Mouse (Mus musculus): ENCODE results near the gene Ptch2.

Gene Ptch2

GRCm38 (mm10) chr4:117104672-117105071 is 8.8 kb downstream of the Ptch2 start:
- DNase-seq (ENCODE audit: low spot score in 2 of 2): no peak

GRCm38 (mm10) chr4:117105127-117105526 is 9.3 kb downstream of the Ptch2 start:
- no peak for DNase-seq (ENCODE audit: low spot score in 2 of 2)

DNA sequence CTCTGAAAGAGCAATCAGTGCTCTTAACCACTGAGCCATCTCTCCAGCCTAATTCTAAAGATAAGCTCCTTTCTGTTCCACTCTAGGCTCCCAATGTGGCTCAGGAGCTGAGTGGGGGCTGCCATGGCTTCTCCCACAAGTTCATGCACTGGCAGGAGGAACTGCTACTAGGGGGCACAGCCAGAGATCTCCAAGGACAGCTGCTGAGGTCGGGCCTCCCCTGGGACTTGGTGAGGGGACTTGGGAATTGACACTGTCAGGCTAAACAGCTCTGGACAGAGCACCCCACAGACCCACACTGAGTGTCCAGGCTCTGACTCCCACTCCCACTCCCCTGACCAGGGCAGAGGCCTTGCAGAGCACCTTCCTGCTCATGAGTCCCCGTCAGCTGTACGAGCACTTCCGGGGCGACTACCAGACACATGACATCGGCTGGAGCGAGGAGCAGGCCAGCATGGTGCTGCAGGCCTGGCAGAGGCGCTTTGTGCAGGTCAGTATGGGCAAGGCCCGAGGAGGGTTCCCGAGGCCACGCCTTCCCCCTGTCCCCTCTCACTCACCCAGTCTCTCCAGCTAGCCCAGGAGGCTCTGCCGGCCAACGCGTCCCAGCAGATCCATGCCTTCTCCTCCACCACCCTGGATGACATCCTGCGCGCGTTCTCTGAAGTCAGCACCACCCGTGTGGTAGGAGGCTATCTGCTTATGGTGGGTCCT is 12.1 kb downstream of the Ptch2 start:
- DNase-seq (ENCODE audit: low spot score in 2 of 2): no peak

GRCm38 (mm10) chr4:117108524-117108849 is 12.6 kb downstream of the Ptch2 start:
- DNase-seq (ENCODE audit: low spot score in 2 of 2): no peak

- no peak for DNase-seq (ENCODE audit: low spot score in 2 of 2)
Measured at GRCm38 (mm10) chr4:117109330-117109729, 13.5 kb downstream of the Ptch2 start.

DNA sequence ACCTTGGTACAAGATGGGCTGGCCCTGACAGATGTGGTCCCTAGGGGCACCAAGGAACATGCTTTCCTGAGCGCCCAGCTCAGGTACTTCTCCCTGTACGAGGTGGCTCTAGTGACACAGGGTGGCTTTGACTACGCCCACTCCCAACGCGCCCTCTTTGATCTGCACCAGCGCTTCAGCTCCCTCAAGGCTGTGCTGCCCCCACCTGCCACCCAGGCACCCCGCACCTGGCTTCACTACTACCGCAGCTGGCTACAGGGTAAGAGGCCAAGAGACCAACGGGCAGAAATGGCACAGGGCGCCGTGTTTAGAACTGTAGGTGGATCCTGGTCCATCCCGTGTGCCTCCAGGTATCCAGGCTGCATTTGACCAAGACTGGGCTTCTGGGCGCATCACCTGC is 14.4 kb downstream of the Ptch2 start:
- no peak for DNase-seq (ENCODE audit: low spot score in 2 of 2)

- no peak for DNase-seq (ENCODE audit: low spot score in 2 of 2)
Measured at GRCm38 (mm10) chr4:117110985-117111384, 15.1 kb downstream of the Ptch2 start.

- no peak for DNase-seq (ENCODE audit: low spot score in 2 of 2)
Measured at GRCm38 (mm10) chr4:117113237-117113636, 17.4 kb downstream of the Ptch2 start.

DNA sequence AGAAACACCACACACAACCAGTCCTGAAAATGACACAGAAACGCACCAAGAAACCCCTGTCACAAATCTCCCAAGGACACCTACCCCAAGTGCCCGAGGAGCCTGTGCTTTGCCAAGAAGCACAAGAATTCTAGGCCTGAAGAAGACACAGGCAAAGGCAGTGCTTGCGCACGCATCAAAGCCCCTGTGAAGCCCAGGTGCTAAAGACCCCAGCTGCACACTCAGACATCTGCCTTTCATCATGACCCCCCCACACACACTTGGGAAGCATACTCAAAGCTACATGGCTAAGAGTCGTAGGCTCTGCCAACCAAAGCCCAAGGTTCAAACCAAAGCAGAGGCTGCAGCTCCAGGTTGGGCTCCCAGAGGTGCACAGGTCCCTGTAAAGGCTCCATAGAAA is 19.7 kb downstream of the Ptch2 start:
- DNase-seq (ENCODE audit: low spot score in 2 of 2): no peak

GRCm38 (mm10) chr4:117117931-117118330 is 22.1 kb downstream of the Ptch2 start:
- DNase-seq (ENCODE audit: low spot score in 2 of 2): no peak

- DNase-seq (ENCODE audit: low spot score in 2 of 2): no peak
Measured at GRCm38 (mm10) chr4:117119636-117120035, 23.8 kb downstream of the Ptch2 start.

- DNase-seq (ENCODE audit: low spot score in 2 of 2): no peak
Measured at GRCm38 (mm10) chr4:117120052-117120444, 24.2 kb downstream of the Ptch2 start.

DNA sequence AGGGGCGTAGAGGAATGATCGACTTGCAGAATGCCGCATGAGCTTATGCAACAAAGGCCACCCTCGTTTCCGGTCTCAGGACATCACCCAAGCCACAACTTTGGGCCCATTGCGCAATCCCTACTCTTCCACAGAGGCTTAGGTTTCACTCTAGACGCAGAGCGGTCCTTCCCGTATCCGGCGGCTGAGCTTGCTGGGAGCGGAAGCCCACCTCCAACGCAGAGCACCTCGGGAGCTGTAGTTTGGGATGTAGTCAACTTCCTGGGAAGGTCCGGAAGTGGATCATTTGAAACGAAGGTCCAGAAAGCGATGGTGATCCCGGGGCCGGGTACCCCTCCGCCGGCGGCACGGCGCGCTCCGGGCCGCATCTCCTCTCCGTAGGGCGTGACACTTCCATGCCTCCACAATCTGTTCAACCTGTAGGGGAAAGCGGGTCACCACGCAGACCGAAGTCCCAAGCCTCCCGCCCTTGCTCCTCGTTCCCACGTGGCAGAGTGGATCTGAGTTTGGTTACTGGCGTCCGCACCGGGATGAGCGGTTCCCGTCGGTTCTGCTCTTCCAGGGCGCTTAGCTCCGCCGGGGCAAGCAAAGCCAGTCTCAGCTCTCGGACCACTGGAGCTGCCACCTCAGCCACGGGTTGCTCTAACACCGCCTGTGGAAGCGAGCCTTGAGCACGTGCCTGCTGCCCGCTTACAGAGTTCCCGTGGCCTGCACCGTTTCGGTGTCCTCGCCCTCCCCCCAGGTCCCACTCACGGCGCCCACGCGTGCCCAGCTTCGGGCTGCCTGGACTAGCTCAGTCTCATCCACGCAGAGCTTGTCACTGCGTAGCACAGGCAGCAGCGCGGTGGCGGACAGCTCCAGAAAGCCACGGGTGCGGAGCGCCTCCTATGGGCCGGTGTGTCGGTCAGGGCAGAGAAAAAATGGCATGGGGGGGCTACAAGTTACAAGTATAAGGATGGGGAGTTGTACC is 24.9 kb downstream of the Ptch2 start:
- DNase-seq (ENCODE audit: low spot score in 2 of 2): peak; percentile 95 to 96

DNA sequence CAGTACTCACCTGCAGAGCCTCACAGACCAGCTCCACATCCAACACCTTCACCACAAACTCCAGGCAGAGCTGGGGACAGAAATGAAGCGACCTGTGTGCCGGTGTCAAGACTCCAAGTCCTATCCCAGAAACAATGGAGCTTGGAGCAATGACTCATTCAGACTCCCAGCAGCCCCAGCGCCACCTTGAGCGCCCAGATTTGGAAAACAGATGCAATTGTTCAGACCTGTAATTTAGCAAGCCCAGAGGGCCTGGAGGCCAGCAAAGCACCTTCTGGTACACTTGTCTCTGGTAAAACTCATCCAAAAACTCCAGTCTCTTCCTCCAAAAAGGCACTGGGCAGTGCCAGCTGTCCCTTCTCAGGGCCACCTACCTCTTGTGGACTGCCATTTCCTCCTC is 26.3 kb downstream of the Ptch2 start:
- DNase-seq (ENCODE audit: low spot score in 2 of 2): no peak

GRCm38 (mm10) chr4:117123546-117124217 is 27.8 kb downstream of the Ptch2 start:
- DNase-seq (ENCODE audit: low spot score in 2 of 2): no peak

- DNase-seq (ENCODE audit: low spot score in 2 of 2): no peak
Measured at GRCm38 (mm10) chr4:117124218-117124517, 28.3 kb downstream of the Ptch2 start.

GRCm38 (mm10) chr4:117124518-117125347 is 28.9 kb downstream of the Ptch2 start:
- DNase-seq (ENCODE audit: low spot score in 2 of 2): no peak

GRCm38 (mm10) chr4:117125348-117125909 is 29.6 kb downstream of the Ptch2 start, which contains the start of gene Btbd19:
Btbd19 (minus strand) TSS chr4:117125725.
- peak; percentile 76 to 81 for DNase-seq (ENCODE audit: low spot score in 2 of 2)

DNA sequence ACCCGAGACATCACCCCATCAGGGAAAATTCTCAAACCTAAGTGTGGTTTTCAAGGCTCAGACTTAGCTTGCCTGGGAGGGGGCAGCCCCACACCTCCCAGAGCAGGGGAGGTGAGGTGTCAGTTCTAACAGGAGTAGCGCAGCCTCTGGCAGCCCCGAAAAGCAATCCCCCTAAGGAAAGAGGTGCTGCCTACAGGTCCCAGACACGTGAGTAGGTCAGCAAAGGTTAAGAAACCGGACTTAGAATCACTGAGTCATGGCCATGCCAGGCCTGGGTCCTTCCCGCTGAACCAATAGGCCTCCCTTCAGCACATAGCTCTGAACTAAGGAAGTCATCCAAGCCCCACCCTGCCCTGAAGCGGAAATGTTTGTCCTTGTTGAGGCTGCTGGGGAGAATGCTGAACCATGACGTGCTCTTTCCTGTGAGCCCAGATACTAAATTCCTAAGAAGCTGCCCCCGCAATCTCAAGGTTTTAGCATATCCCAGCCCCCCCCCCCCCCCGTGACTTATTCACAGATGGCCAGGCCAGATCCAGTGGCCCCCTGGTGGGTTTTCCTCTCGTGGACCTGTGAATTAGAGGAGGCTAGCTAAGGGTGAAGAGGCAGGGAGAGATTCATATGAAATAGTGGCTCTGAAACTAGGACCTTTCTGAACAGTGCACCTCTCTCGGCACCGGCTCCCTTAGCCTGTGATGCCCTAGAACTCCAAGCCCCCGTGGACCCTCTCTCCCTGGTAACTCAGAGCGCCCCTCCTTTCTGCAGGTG is 30.2 kb downstream of the Ptch2 start:
- DNase-seq (ENCODE audit: low spot score in 2 of 2): peak in 1 of 2 experiments; percentile 54

DNA sequence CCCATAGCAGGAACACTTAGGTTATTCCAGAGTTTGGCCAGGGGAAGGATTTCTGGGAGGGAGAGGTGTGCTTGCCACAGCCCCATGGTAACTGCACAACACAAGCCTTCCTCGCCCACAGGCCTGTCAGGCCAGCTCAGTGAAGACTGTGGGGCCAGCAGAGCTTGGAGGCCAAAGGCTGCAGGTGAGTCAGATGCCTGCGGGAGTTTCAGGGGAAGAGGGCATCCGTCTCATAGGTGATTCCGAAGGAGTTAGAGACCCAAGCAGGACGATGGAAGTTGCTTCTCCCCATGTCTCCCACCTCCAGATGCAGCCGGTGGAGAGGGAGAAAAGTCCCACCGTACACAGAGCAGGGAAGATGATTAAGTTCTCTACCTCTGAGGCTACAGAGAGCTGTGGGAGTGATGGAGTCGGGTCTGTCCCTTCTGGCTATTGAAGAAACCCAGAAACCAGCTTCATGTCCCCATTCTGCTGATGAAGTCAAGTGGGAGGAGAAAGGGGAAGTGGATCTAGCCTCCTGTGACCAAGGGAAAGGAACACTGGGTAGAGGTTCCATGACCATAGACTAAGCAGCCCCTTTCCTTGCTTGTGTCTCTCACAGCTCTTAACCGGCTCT is 30.9 kb downstream of the Ptch2 start, which contains the start of gene Tctex1d4:
TSS of gene Tctex1d4 (plus strand) at position 120 of the 616 bp plus-strand sequence.
- no peak for DNase-seq (ENCODE audit: low spot score in 2 of 2)
